Mouse (Mus musculus) thymus, adult 2 months (tissue): ENCODE measurements around the gene Yif1b. TPM values are rescaled to one million over a fixed set of nuclear protein-coding genes. Genes with fewer than 3 reads are reported as not detected.

ENCODE experiments used
- DNase-seq: peaks from one replicate; pipeline ENCODE4 v3.0.0; 2021
- H3K27ac ChIP-seq: fragments of 200-500 bp; 2 replicates; pipeline ENCODE4 v1.5.1; 2012; ENCODE audit warnings: low read length, control low read depth; ENCODE audit not compliant: control insufficient read depth, insufficient read depth
- H3K27me3 ChIP-seq: fragments of 200-500 bp; 2 replicates; pipeline ENCODE4 v1.6.1; 2012; ENCODE audit warnings: mild to moderate bottlenecking, low read length, moderate library complexity, mixed read lengths; ENCODE audit not compliant: control insufficient read depth, insufficient read depth
- H3K36me3 ChIP-seq: fragments of 200-500 bp; 2 replicates; pipeline ENCODE4 v1.6.1; 2012; ENCODE audit warnings: mild to moderate bottlenecking, low read length, moderate library complexity; ENCODE audit not compliant: control insufficient read depth, insufficient read depth
- H3K4me1 ChIP-seq: fragments of 200-500 bp; replicated peaks from 2 replicates; pipeline ENCODE4 v1.6.1; 2012; ENCODE audit warnings: low read length; ENCODE audit not compliant: control insufficient read depth, insufficient read depth
- H3K4me3 ChIP-seq: fragments of 200-500 bp; 2 replicates; pipeline ENCODE4 v1.5.1; 2012; ENCODE audit warnings: mild to moderate bottlenecking, low read length, control low read depth, moderate library complexity; ENCODE audit not compliant: control insufficient read depth, insufficient read depth
- CTCF ChIP-seq: fragments of 200-500 bp; IDR thresholded peaks from 2 replicates; pipeline ENCODE4 v1.5.1; 2012; ENCODE audit warnings: mild to moderate bottlenecking, control low read depth, low read length, moderate library complexity, borderline replicate concordance; ENCODE audit not compliant: control insufficient read depth, poor library complexity, insufficient read depth; ENCODE audit errors: extremely low read depth
- POLR2A ChIP-seq: fragments of 200-500 bp; IDR thresholded peaks from 2 replicates; pipeline ENCODE4 v1.6.1; 2012; ENCODE audit warnings: mild to moderate bottlenecking, low read length, control low read depth, moderate library complexity; ENCODE audit not compliant: control insufficient read depth, poor library complexity, insufficient read depth; ENCODE audit errors: extremely low read depth
- WGBS: fragments of 180-500 bp; shearing (Covaris S2); methylation state at CpG from one replicate; pipeline ENCODE4 v1.1.7; 2018; 5-methylcytosine and 5-hydroxymethylcytosine counted together
- polyA plus RNA-seq: library from polyadenylated mRNA; depleted of rRNA; stranded (reverse); fragments of >200 nt; gene quantifications from 2 replicates; pipeline ENCODE4 v1.2.3, GENCODE M21; 2012

The Yif1b gene
- polyA plus RNA-seq, 1 experiment: 143 TPM

GRCm38 (mm10) chr7:29246015-29246414 is 7.9 kb downstream of the Yif1b start:
- no peaks in the 10 kb centered on the region for H3K36me3 ChIP-seq
- no peak overlapping the region for H3K4me3 ChIP-seq
- H3K27ac ChIP-seq: no peak overlapping the region
- DNase-seq: no peak
- 94% methylated on average over 5 of the region's 5 CpGs for WGBS
- no peak for TF ChIP-seq CTCF
- no peaks in the 10 kb centered on the region for H3K27me3 ChIP-seq
- peaks cover 23% of the 10 kb centered on the region for H3K4me1 ChIP-seq

GRCm38 (mm10) chr7:29246619-29247313 is 8.6 kb downstream of the Yif1b start:
- H3K27me3 ChIP-seq: no peaks in the 10 kb centered on the region
- DNase-seq: no peak
- TF ChIP-seq CTCF (no peak), POLR2A (no peak)
- 94% methylated on average over 21 of the region's 21 CpGs for WGBS
- no peak overlapping the region for H3K4me3 ChIP-seq
- no peaks in the 10 kb centered on the region for H3K36me3 ChIP-seq
- H3K4me1 ChIP-seq: peaks cover 30% of the 10 kb centered on the region
- H3K27ac ChIP-seq: no peak overlapping the region

GRCm38 (mm10) chr7:29247314-29247700 is 9.2 kb downstream of the Yif1b start:
- no peaks in the 10 kb centered on the region for H3K27me3 ChIP-seq
- peak overlapping the region; percentile 46 for H3K4me3 ChIP-seq
- H3K36me3 ChIP-seq: no peaks in the 10 kb centered on the region
- H3K27ac ChIP-seq: no peak overlapping the region
- WGBS: 35% methylated on average over 16 of the region's 16 CpGs
- TF ChIP-seq CTCF: peak; percentile 90
- TF ChIP-seq POLR2A: no peak
- H3K4me1 ChIP-seq: peaks cover 36% of the 10 kb centered on the region
- DNase-seq: peak; percentile 90

DNA sequence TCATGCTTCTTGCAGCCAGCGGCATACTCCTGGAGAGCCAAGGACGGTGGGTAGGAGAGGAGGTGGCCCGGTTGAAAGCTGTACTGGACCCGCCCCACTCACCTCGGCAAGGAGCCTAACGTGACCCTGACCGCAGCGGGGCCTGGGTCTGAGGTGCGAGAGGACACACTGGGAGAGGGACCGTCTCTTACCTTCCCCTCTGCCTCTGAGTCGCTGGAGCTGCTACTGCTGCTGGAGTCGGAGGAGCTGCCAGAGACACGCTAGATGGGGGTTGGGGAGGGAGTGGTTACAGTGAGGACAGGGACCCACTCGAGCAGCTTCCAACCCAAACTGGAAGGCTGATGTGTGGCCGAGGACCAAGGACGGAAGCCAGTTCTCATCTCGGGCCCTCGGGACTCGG is 9.6 kb downstream of the Yif1b start:
- peak; percentile 28 for DNase-seq
- Histone ChIP-seq H3K4me3 (peak overlapping the region; percentile 46), H3K27me3 (no peaks in the 10 kb centered on the region), H3K36me3 (no peaks in the 10 kb centered on the region), H3K27ac (no peak overlapping the region), H3K4me1 (peaks cover 37% of the 10 kb centered on the region)
- 57% methylated on average over 19 of the region's 19 CpGs for WGBS
- no peak for TF ChIP-seq POLR2A
- TF ChIP-seq CTCF: no peak

GRCm38 (mm10) chr7:29248261-29248841 is 10.2 kb downstream of the Yif1b start, which contains the start of gene 2200002D01Rik:
Gene 2200002D01Rik, minus strand, starts transcription at chr7:29248466.
- H3K4me3 ChIP-seq: peak within 1 kb of the TSS; percentile 46
- H3K27me3 ChIP-seq: no peaks in the 10 kb centered on the region
- TF ChIP-seq CTCF (no peak), POLR2A (0 out of 2 replicates have a peak, but pooled peaks have one; percentile 30)
- DNase-seq: peak; percentile 50
- H3K4me1 ChIP-seq: peaks cover 42% of the 10 kb centered on the region
- H3K36me3 ChIP-seq: no peaks in the 10 kb centered on the region
- peak within 1 kb of the TSS; percentile 28; the same call in 1 of the 2 replicates for H3K27ac ChIP-seq
- 54% methylated on average over 20 of the region's 20 CpGs for WGBS

- Histone ChIP-seq H3K4me3 (no peak overlapping the region), H3K4me1 (peaks cover 46% of the 10 kb centered on the region), H3K27me3 (no peaks in the 10 kb centered on the region), H3K36me3 (peaks cover 13% of the 10 kb centered on the region), H3K27ac (peak overlapping the region; percentile 28; the same call in 1 of the 2 replicates)
- 25% methylated on average over 3 of the region's 3 CpGs for WGBS
- TF ChIP-seq POLR2A (no peak), CTCF (no peak)
- DNase-seq: peak; percentile 63
These were observed 13.0 kb downstream of the Yif1b start for GRCm38 (mm10) chr7:29251166-29251565.

GRCm38 (mm10) chr7:29253842-29254241 is 15.7 kb downstream of the Yif1b start:
- Histone ChIP-seq H3K4me3 (no peak overlapping the region), H3K27me3 (no peaks in the 10 kb centered on the region), H3K4me1 (peaks cover 33% of the 10 kb centered on the region), H3K36me3 (peaks cover 40% of the 10 kb centered on the region), H3K27ac (no peak overlapping the region)
- no peak for DNase-seq
- TF ChIP-seq POLR2A (no peak), CTCF (no peak)
- 77% methylated on average over 5 of the region's 5 CpGs for WGBS
